Comparison of ENCODE assay signal across 8 mouse cellular contexts in the genomic region with DNA sequence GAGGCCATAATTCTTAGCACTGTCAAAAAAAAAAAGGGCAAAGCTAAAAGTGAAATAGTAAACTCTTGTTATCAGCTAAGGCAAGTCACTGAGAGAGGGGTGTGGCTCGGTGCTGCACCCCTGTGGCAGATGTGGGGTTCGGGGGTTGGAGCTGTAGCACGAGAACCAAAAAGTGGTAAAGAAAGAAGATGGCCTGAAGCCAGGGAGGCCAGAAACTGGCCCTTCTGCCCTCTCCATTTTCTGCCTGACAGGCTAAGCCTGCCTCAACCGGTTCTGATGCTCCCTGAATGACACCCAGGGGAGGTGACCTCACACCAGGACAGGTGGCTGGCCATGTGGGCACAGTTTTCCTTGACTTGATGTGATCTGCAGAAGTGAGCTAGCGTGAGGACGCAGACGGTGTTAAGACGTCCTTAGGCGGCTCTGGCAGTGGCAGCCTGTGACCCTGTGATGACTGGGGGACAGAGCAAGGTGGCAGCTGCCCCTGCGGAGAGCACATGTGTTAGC. TPM values are rescaled to one million over a fixed set of nuclear protein-coding genes. Genes with fewer than 3 reads are reported as not detected.
DNase-seq lines count a peak whose midpoint lies in the region; ATAC-seq and TF ChIP-seq lines count a peak whose summit lies in the region.

No protein-coding gene starts in this region.

- no peak overlapping the region for H3K9ac ChIP-seq in hindbrain, embryonic 15.5 days
- H3K9ac ChIP-seq in liver, embryonic 11.5 days (ENCODE audit: low read depth, low read length) = peak overlapping the region; percentile 28

- no peak for ATAC-seq in hindbrain, embryonic 15.5 days (ENCODE audit: low FRiP score, low read depth)
- peak; percentile 74 for ATAC-seq in liver, embryonic 11.5 days (replicated peaks; ENCODE audit: low FRiP score)
- ATAC-seq in inflammation-experienced regulatory T-cells, adult 6 months = no peak

- H3K27ac ChIP-seq in heart, embryonic 10.5 days = peak overlapping the region; percentile 67
- peak overlapping the region; percentile 57; the same call in 1 of the 2 replicates for H3K27ac ChIP-seq in bone marrow macrophage, adult 2 months (ENCODE audit: insufficient read depth, low read depth, low read length)
- peak overlapping the region; percentile 52; the same call in 1 of the 2 replicates for H3K27ac ChIP-seq in hindbrain, embryonic 15.5 days (replicated peaks)
- peak overlapping the region; percentile 90 for H3K27ac ChIP-seq in liver, embryonic 11.5 days (ENCODE audit: low read depth, low read length)

- peaks cover 56% of the 10 kb centered on the region for H3K4me1 ChIP-seq in heart, embryonic 10.5 days
- peaks cover 56% of the 10 kb centered on the region for H3K4me1 ChIP-seq in bone marrow macrophage, adult 2 months (ENCODE audit: control insufficient read depth, insufficient read depth, low read length)
- peaks cover 25% of the 10 kb centered on the region for H3K4me1 ChIP-seq in hindbrain, embryonic 15.5 days (replicated peaks)
- peaks cover 33% of the 10 kb centered on the region for H3K4me1 ChIP-seq in liver, embryonic 11.5 days (replicated peaks; ENCODE audit: control insufficient read depth, insufficient read depth, low read length)

- H3K36me3 ChIP-seq in heart, embryonic 10.5 days = peaks cover 40% of the 10 kb centered on the region
- no peaks in the 10 kb centered on the region for H3K36me3 ChIP-seq in hindbrain, embryonic 15.5 days
- H3K36me3 ChIP-seq in liver, embryonic 11.5 days (ENCODE audit: control insufficient read depth, insufficient read depth, low read length) = peaks cover 7% of the 10 kb centered on the region
- no peaks in the 10 kb centered on the region for H3K36me3 ChIP-seq in splenic B cell, adult 2 months (ENCODE audit: control insufficient read depth, insufficient read depth, low read length, poor library complexity, severe bottlenecking)

- H3K27me3 ChIP-seq in heart, embryonic 10.5 days (ENCODE audit: insufficient read depth, poor library complexity, severe bottlenecking) = no peaks in the 10 kb centered on the region
- no peaks in the 10 kb centered on the region for H3K27me3 ChIP-seq in hindbrain, embryonic 15.5 days
- no peaks in the 10 kb centered on the region for H3K27me3 ChIP-seq in liver, embryonic 11.5 days (replicated peaks; ENCODE audit: control insufficient read depth, insufficient read depth, low read length)
- H3K27me3 ChIP-seq in splenic B cell, adult 2 months (ENCODE audit: control insufficient read depth, insufficient read depth, low read length, poor library complexity, severe bottlenecking) = no peaks in the 10 kb centered on the region

- TF ChIP-seq CTCF in bone marrow macrophage, adult 2 months (IDR thresholded peaks at IDR 0.05; ENCODE audit: low read depth, low read length) = no peak

- WGBS in heart, embryonic 10.5 days = 61% methylated on average over 10 of the region's 10 CpGs
- WGBS in hindbrain, embryonic 15.5 days = 43% methylated on average over 10 of the region's 10 CpGs
- WGBS in liver, embryonic 11.5 days = 53% methylated on average over 10 of the region's 10 CpGs

- H3K4me2 ChIP-seq in hindbrain, embryonic 15.5 days = no peak overlapping the region
- H3K4me2 ChIP-seq in liver, embryonic 11.5 days = peak overlapping the region; percentile 45

- no peak for TF ChIP-seq POLR2A in bone marrow macrophage, adult 2 months (IDR thresholded peaks at IDR 0.05; ENCODE audit: borderline replicate concordance, low read depth, low read length)

- no peak overlapping the region for H3K4me3 ChIP-seq in heart, embryonic 10.5 days
- H3K4me3 ChIP-seq in bone marrow macrophage, adult 2 months (ENCODE audit: insufficient read depth, low read length) = no peak overlapping the region
- H3K4me3 ChIP-seq in hindbrain, embryonic 15.5 days = no peak overlapping the region
- H3K4me3 ChIP-seq in liver, embryonic 11.5 days (ENCODE audit: low read depth, low read length) = no peak overlapping the region

- H3K9me3 ChIP-seq in heart, embryonic 10.5 days = no peaks in the 10 kb centered on the region
- no peaks in the 10 kb centered on the region for H3K9me3 ChIP-seq in hindbrain, embryonic 15.5 days
- no peaks in the 10 kb centered on the region for H3K9me3 ChIP-seq in liver, embryonic 11.5 days (ENCODE audit: control insufficient read depth, low read length)

- DNase-seq in heart, embryonic 10.5 days (ENCODE audit: low spot score) = no peak
- no peak for DNase-seq in heart, postnatal 4 days
- no peak for DNase-seq in liver, embryonic 11.5 days (ENCODE audit: low spot score)
- peak; percentile 56 for DNase-seq in splenic B cell, adult 2 months (ENCODE audit: low read depth, low spot score)
- no peak for DNase-seq in urinary bladder, postnatal 10 days (ENCODE audit: low spot score)

RNA-seq across cellular contexts. Expression of a gene that starts 10.5 kb away (rescaled TPM):
- 13.0 and 21.7 TPM in 2 replicates for polyA plus RNA-seq in heart, embryonic 10.5 days (2016; fragmentation: Nextera tagmentation; extraction: Ambion mirVana)
- 10 to 100 TPM; 31.6 to 34.2 TPM for total RNA-seq in heart, postnatal 4 days (2021)
- polyA plus RNA-seq in bone marrow macrophage, adult 2 months (2012; ENCODE audit: insufficient read depth, insufficient read length, missing spikeins) = 104 and 121 TPM in 2 replicates
- polyA plus RNA-seq in hindbrain, embryonic 15.5 days (2015; fragmentation: Nextera tagmentation; extraction: Ambion mirVana) = 18.1 and 19.7 TPM in 2 replicates
- 27.4 and 29.7 TPM in 2 replicates for polyA plus RNA-seq in liver, embryonic 11.5 days (2014; fragmentation: Nextera tagmentation; extraction: Ambion mirVana)
- 10 to 100 TPM in 2 of 3 experiments, 1 to 10 TPM in 1; 6.4 to 15.8 (median 12.6) TPM for polyA plus RNA-seq in inflammation-experienced regulatory T-cells, adult 6 months (2017; shearing (Covaris generic))

RNA-seq across cellular contexts. Expression of a gene that starts 10.8 kb away (rescaled TPM):
- 0.15 and 0.24 TPM in 2 replicates for polyA plus RNA-seq in heart, embryonic 10.5 days (2016; fragmentation: Nextera tagmentation; extraction: Ambion mirVana)
- total RNA-seq in heart, postnatal 4 days (2021) = not detected
- 1.2 TPM in 1 of 2 replicates, not detected in the other for polyA plus RNA-seq in bone marrow macrophage, adult 2 months (2012; ENCODE audit: insufficient read depth, insufficient read length, missing spikeins)
- 1.6 and 2.3 TPM in 2 replicates for polyA plus RNA-seq in hindbrain, embryonic 15.5 days (2015; fragmentation: Nextera tagmentation; extraction: Ambion mirVana)
- polyA plus RNA-seq in liver, embryonic 11.5 days (2014; fragmentation: Nextera tagmentation; extraction: Ambion mirVana) = 1.3 and 1.5 TPM in 2 replicates
- polyA plus RNA-seq in inflammation-experienced regulatory T-cells, adult 6 months (2017; shearing (Covaris generic)) = under 1 TPM in 1 of 3 experiments, not detected in 2; 0.91 TPM

RNA-seq across cellular contexts. Expression of a gene that starts 34.4 kb away (rescaled TPM):
- polyA plus RNA-seq in heart, embryonic 10.5 days (2016; fragmentation: Nextera tagmentation; extraction: Ambion mirVana) = 11.0 and 11.2 TPM in 2 replicates
- total RNA-seq in heart, postnatal 4 days (2021) = 10 to 100 TPM; 10.7 to 10.8 TPM
- 3.8 and 4.0 TPM in 2 replicates for polyA plus RNA-seq in bone marrow macrophage, adult 2 months (2012; ENCODE audit: insufficient read depth, insufficient read length, missing spikeins)
- 28.7 and 31.1 TPM in 2 replicates for polyA plus RNA-seq in hindbrain, embryonic 15.5 days (2015; fragmentation: Nextera tagmentation; extraction: Ambion mirVana)
- polyA plus RNA-seq in liver, embryonic 11.5 days (2014; fragmentation: Nextera tagmentation; extraction: Ambion mirVana) = 9.0 and 13.1 TPM in 2 replicates
- 1 to 10 TPM; 2.1 to 3.5 (median 3.2) TPM for polyA plus RNA-seq in inflammation-experienced regulatory T-cells, adult 6 months (2017; shearing (Covaris generic))

RNA-seq across cellular contexts. Expression of a gene that starts 34.6 kb away (rescaled TPM):
- 47.1 and 49.4 TPM in 2 replicates for polyA plus RNA-seq in heart, embryonic 10.5 days (2016; fragmentation: Nextera tagmentation; extraction: Ambion mirVana)
- total RNA-seq in heart, postnatal 4 days (2021) = 10 to 100 TPM; 30.8 to 32.0 TPM
- 20.3 and 20.4 TPM in 2 replicates for polyA plus RNA-seq in bone marrow macrophage, adult 2 months (2012; ENCODE audit: insufficient read depth, insufficient read length, missing spikeins)
- 37.9 and 41.3 TPM in 2 replicates for polyA plus RNA-seq in hindbrain, embryonic 15.5 days (2015; fragmentation: Nextera tagmentation; extraction: Ambion mirVana)
- polyA plus RNA-seq in liver, embryonic 11.5 days (2014; fragmentation: Nextera tagmentation; extraction: Ambion mirVana) = 46.7 and 47.0 TPM in 2 replicates
- polyA plus RNA-seq in inflammation-experienced regulatory T-cells, adult 6 months (2017; shearing (Covaris generic)) = 10 to 100 TPM; 13.0 to 21.1 (median 13.4) TPM

RNA-seq across cellular contexts. Expression of a gene that starts 56.0 kb away (rescaled TPM):
- polyA plus RNA-seq in heart, embryonic 10.5 days (2016; fragmentation: Nextera tagmentation; extraction: Ambion mirVana) = 0.39 TPM in 1 of 2 replicates, not detected in the other
- not detected for total RNA-seq in heart, postnatal 4 days (2021)
- polyA plus RNA-seq in bone marrow macrophage, adult 2 months (2012; ENCODE audit: insufficient read depth, insufficient read length, missing spikeins) = not detected in 2 replicates
- polyA plus RNA-seq in hindbrain, embryonic 15.5 days (2015; fragmentation: Nextera tagmentation; extraction: Ambion mirVana) = 0.71 and 0.83 TPM in 2 replicates
- not detected in 2 replicates for polyA plus RNA-seq in liver, embryonic 11.5 days (2014; fragmentation: Nextera tagmentation; extraction: Ambion mirVana)
- not detected for polyA plus RNA-seq in inflammation-experienced regulatory T-cells, adult 6 months (2017; shearing (Covaris generic))
